Mouse (Mus musculus): ENCODE measurements at regions not wholly inside any gene's neighbourhood (a gene's known extent, or its start where the extent isn't known, plus 50 kb on each side); places are given as distances from the start of the nearest gene placed in this dataset.
"Not testable (repeated sequence)": the region's sequence is repeated elsewhere in the genome, so short reads cannot be mapped to it uniquely, and the experiment has no call there.

- no peak overlapping the region for H3K9ac ChIP-seq (ENCODE audit: low read depth, low read length)
- H3K79me2 ChIP-seq (replicated peaks; ENCODE audit: control insufficient read depth, insufficient read depth, low read length) = no peaks in the 10 kb centered on the region
- no peaks in the 10 kb centered on the region for H3K4me1 ChIP-seq (ENCODE audit: control insufficient read depth, insufficient read depth, low read length)
- no peak overlapping the region for H3K27ac ChIP-seq
- 65% methylated on average over 3 of the region's 3 CpGs for WGBS
- intact Hi-C loops (cut with DNase I) = no loop called here
- no peak overlapping the region for H3K4me3 ChIP-seq
- TF ChIP-seq EP300 (IDR thresholded peaks at IDR 0.05; ENCODE audit: insufficient read depth, low read depth, low read length) (no peak), POLR2A (IDR thresholded peaks at IDR 0.05; ENCODE audit: insufficient read depth, low read depth, low read length) (no peak), CTCF (IDR thresholded peaks at IDR 0.05) (no peak)
- H3K27me3 ChIP-seq (ENCODE audit: control insufficient read depth, insufficient read depth, low read length) = no peaks in the 10 kb centered on the region
- no peaks in the 10 kb centered on the region for H3K36me3 ChIP-seq (ENCODE audit: control insufficient read depth, insufficient read depth, low read length)
- no peak for DNase-seq
Observed at GRCm38 (mm10) chr16:50784651-50785228, 193.8 kb upstream of the Ccdc54 start.

GRCm38 (mm10) chr16:50783784-50784650 is 193.1 kb upstream of the Ccdc54 start:
- TF ChIP-seq CTCF (IDR thresholded peaks at IDR 0.05) = no peak
- TF ChIP-seq EP300 (IDR thresholded peaks at IDR 0.05; ENCODE audit: insufficient read depth, low read depth, low read length) = no peak
- no peak for TF ChIP-seq POLR2A (IDR thresholded peaks at IDR 0.05; ENCODE audit: insufficient read depth, low read depth, low read length)
- Histone ChIP-seq H3K4me1 (ENCODE audit: control insufficient read depth, insufficient read depth, low read length) (no peaks in the 10 kb centered on the region; the same call in 1 of the 2 replicates), H3K36me3 (ENCODE audit: control insufficient read depth, insufficient read depth, low read length) (no peaks in the 10 kb centered on the region), H3K9ac (ENCODE audit: low read depth, low read length) (no peak overlapping the region), H3K4me3 (no peak overlapping the region), H3K79me2 (replicated peaks; ENCODE audit: control insufficient read depth, insufficient read depth, low read length) (no peaks in the 10 kb centered on the region), H3K27me3 (ENCODE audit: control insufficient read depth, insufficient read depth, low read length) (no peaks in the 10 kb centered on the region), H3K27ac (no peak overlapping the region)
- 36% methylated on average over 20 of the region's 20 CpGs for WGBS
- DNase-seq = no peak
- intact Hi-C loops (cut with DNase I) = no loop called here

GRCm38 (mm10) chr16:50783240-50783639 is 192.3 kb upstream of the Ccdc54 start:
- Histone ChIP-seq H3K9ac (ENCODE audit: low read depth, low read length) (no peak overlapping the region), H3K79me2 (replicated peaks; ENCODE audit: control insufficient read depth, insufficient read depth, low read length) (no peaks in the 10 kb centered on the region), H3K27me3 (ENCODE audit: control insufficient read depth, insufficient read depth, low read length) (no peaks in the 10 kb centered on the region), H3K4me1 (ENCODE audit: control insufficient read depth, insufficient read depth, low read length) (no peaks in the 10 kb centered on the region; the same call in 1 of the 2 replicates), H3K4me3 (no peak overlapping the region), H3K27ac (no peak overlapping the region), H3K36me3 (ENCODE audit: control insufficient read depth, insufficient read depth, low read length) (no peaks in the 10 kb centered on the region)
- TF ChIP-seq POLR2A (IDR thresholded peaks at IDR 0.05; ENCODE audit: insufficient read depth, low read depth, low read length) = no peak
- TF ChIP-seq CTCF (IDR thresholded peaks at IDR 0.05) = no peak
- TF ChIP-seq EP300 (IDR thresholded peaks at IDR 0.05; ENCODE audit: insufficient read depth, low read depth, low read length) = no peak
- DNase-seq = no peak
- intact Hi-C loops (cut with DNase I) = no loop called here
- 55% methylated on average over 6 of the region's 6 CpGs for WGBS

- Histone ChIP-seq H3K79me2 (replicated peaks; ENCODE audit: control insufficient read depth, insufficient read depth, low read length) (no peaks in the 10 kb centered on the region), H3K4me3 (no peak overlapping the region), H3K9ac (ENCODE audit: low read depth, low read length) (no peak overlapping the region), H3K4me1 (ENCODE audit: control insufficient read depth, insufficient read depth, low read length) (no peaks in the 10 kb centered on the region; the same call in 1 of the 2 replicates), H3K27me3 (ENCODE audit: control insufficient read depth, insufficient read depth, low read length) (no peaks in the 10 kb centered on the region), H3K36me3 (ENCODE audit: control insufficient read depth, insufficient read depth, low read length) (no peaks in the 10 kb centered on the region), H3K27ac (no peak overlapping the region)
- WGBS = 34% methylated on average over 6 of the region's 6 CpGs
- DNase-seq = no peak
- no peak for TF ChIP-seq CTCF (IDR thresholded peaks at IDR 0.05)
- intact Hi-C loops (cut with DNase I) = no loop called here
Observed at GRCm38 (mm10) chr16:50779030-50779784, 188.3 kb upstream of the Ccdc54 start.

GRCm38 (mm10) chr16:50774699-50775098 is 183.7 kb upstream of the Ccdc54 start:
- H3K9ac ChIP-seq (ENCODE audit: low read depth, low read length) = not testable (repeated sequence)

More at GRCm38 (mm10) chr16:50774699-50775098, 183.7 kb upstream of the Ccdc54 start:
- H3K36me3 ChIP-seq (ENCODE audit: control insufficient read depth, insufficient read depth, low read length); H3K27ac ChIP-seq; H3K4me3 ChIP-seq; DNase-seq; H3K4me1 ChIP-seq (ENCODE audit: control insufficient read depth, insufficient read depth, low read length); H3K79me2 ChIP-seq (replicated peaks; ENCODE audit: control insufficient read depth, insufficient read depth, low read length); intact Hi-C loops (cut with DNase I); H3K27me3 ChIP-seq (ENCODE audit: control insufficient read depth, insufficient read depth, low read length): not testable (repeated sequence)
- 91% methylated on average over 12 of the region's 12 CpGs for WGBS
